Mouse (Mus musculus): Measurements from ENCODE around the gene Oser1. TPM values are rescaled to one million over a fixed set of nuclear protein-coding genes. Genes with fewer than 3 reads are reported as not detected.

The Oser1 gene
- 2.0 and 2.9 TPM in 2 replicates for polyA plus RNA-seq (2012; rRNA removed)

GRCm38 (mm10) chr2:163424597-163424996 is at the start of gene Oser1:
TSS of gene Oser1 (minus strand) at chr2:163424697.

GRCm38 (mm10) chr2:163472466-163472851 is 48.0 kb upstream of the Oser1 start, which contains the start of gene Fitm2:
TSS of gene Fitm2 (minus strand) at chr2:163472629.

GRCm38 (mm10) chr2:163438246-163438618 is 13.7 kb upstream of the Oser1 start, which contains the start of gene Gdap1l1:
TSS of gene Gdap1l1 (plus strand) at chr2:163438476.

GRCm38 (mm10) chr2:163397905-163398304 is 26.6 kb downstream of the Oser1 start, which contains the start of gene Jph2:
TSS of gene Jph2 (minus strand) at chr2:163397993.

Other genes starting within 250 kb of the Oser1 start
- 5.1 and 6.1 TPM in 2 replicates for gene Tox2, start 221.6 kb downstream of the Oser1 start, polyA plus RNA-seq (2012; rRNA removed)
- gene Jph2, start 26.7 kb downstream of the Oser1 start, polyA plus RNA-seq (2012; rRNA removed): 37.3 and 84.4 TPM in 2 replicates
- gene Gdap1l1, start 13.8 kb upstream of the Oser1 start, polyA plus RNA-seq (2012; rRNA removed): 0.68 and 1.2 TPM in 2 replicates
- gene Fitm2, start 47.9 kb upstream of the Oser1 start, polyA plus RNA-seq (2012; rRNA removed): 8.1 and 8.9 TPM in 2 replicates
- 0.09 and 0.33 TPM in 2 replicates for gene R3hdml, start 67.6 kb upstream of the Oser1 start, polyA plus RNA-seq (2012; rRNA removed)
- 92.7 and 94.7 TPM in 2 replicates for gene Hnf4a, start 82.1 kb upstream of the Oser1 start, polyA plus RNA-seq (2012; rRNA removed)
- 8.6 and 9.8 TPM in 2 replicates for gene Ttpal, start 177.6 kb upstream of the Oser1 start, polyA plus RNA-seq (2012; rRNA removed)
- 65.6 and 69.2 TPM in 2 replicates for gene Serinc3, start 220.4 kb upstream of the Oser1 start, polyA plus RNA-seq (2012; rRNA removed)
- 54.6 and 92.8 TPM in 2 replicates for gene Pkig, start 233.7 kb upstream of the Oser1 start, polyA plus RNA-seq (2012; rRNA removed)